Mouse (Mus musculus) heart, adult 8-10 months (tissue): ENCODE data around the gene Ern1. TPM values are rescaled to one million over a fixed set of nuclear protein-coding genes. Genes with fewer than 3 reads are reported as not detected.
"Not testable (repeated sequence)": the region's sequence is repeated elsewhere in the genome, so short reads cannot be mapped to it uniquely, and the experiment has no call there.

Experiments used
- DNase-seq: peaks from one replicate; pipeline ENCODE4 v3.0.0; 2022; ENCODE audit warnings: low spot score
- total RNA-seq, 4 experiments: library from RNA; stranded (reverse); gene quantifications; 2 replicates each; pipeline ENCODE4 v1.2.4; 2022

Ern1 gene
- total RNA-seq, 4 experiments from 2014 or later, result 10.2 to 14.0 (median 12.8) TPM

- DNase-seq, result no peak
Measured at GRCm38 (mm10) chr11:106502631-106503424, 15.2 kb upstream of the Ern1 start.

GRCm38 (mm10) chr11:106502159-106502505 lies 14.5 kb upstream of the Ern1 start:
- DNase-seq, result no peak

GRCm38 (mm10) chr11:106501308-106502158 lies 13.9 kb upstream of the Ern1 start:
- DNase-seq, result peak; percentile 68

- DNase-seq, result peak; percentile 98
Measured at GRCm38 (mm10) chr11:106500393-106501307, 13.0 kb upstream of the Ern1 start.

- no peak for DNase-seq
Measured at GRCm38 (mm10) chr11:106498739-106499379, 11.2 kb upstream of the Ern1 start.

GRCm38 (mm10) chr11:106497926-106498325 lies 10.3 kb upstream of the Ern1 start:
- DNase-seq, result no peak

GRCm38 (mm10) chr11:106497009-106497408 lies 9.4 kb upstream of the Ern1 start:
- not testable (repeated sequence) for DNase-seq

GRCm38 (mm10) chr11:106492984-106493669 lies 5.5 kb upstream of the Ern1 start:
- no peak for DNase-seq

GRCm38 (mm10) chr11:106491393-106491792 lies 3.7 kb upstream of the Ern1 start:
- DNase-seq, result peak; percentile 78

- not testable (repeated sequence) for DNase-seq
Measured at GRCm38 (mm10) chr11:106490600-106490999, 2.9 kb upstream of the Ern1 start.

GRCm38 (mm10) chr11:106490057-106490456 lies 2.4 kb upstream of the Ern1 start:
- DNase-seq, result no peak

- no peak for DNase-seq
Measured at GRCm38 (mm10) chr11:106489036-106489693, 1.5 kb upstream of the Ern1 start.

- no peak for DNase-seq
Measured at GRCm38 (mm10) chr11:106488126-106488561, 492 bp upstream of the Ern1 start.

GRCm38 (mm10) chr11:106486866-106487732 lies 553 bp downstream of the Ern1 start:
- peak; percentile 22 for DNase-seq

- DNase-seq, result no peak
Measured at GRCm38 (mm10) chr11:106486042-106486865, 1.4 kb downstream of the Ern1 start.

- no peak for DNase-seq
Measured at GRCm38 (mm10) chr11:106485611-106486010, 2.0 kb downstream of the Ern1 start.

GRCm38 (mm10) chr11:106484875-106485274 lies 2.8 kb downstream of the Ern1 start:
- DNase-seq, result no peak

GRCm38 (mm10) chr11:106482867-106483266 lies 4.8 kb downstream of the Ern1 start:
- no peak for DNase-seq
